Comparison of ENCODE assay signal across 8 mouse cellular contexts in genomic region chr9:63135801-63136200, GRCm38 (mm10). TPM values are rescaled to one million over a fixed set of nuclear protein-coding genes. Genes with fewer than 3 reads are reported as not detected.
DNase-seq lines count a peak whose midpoint lies in the region; ATAC-seq lines count a peak whose summit lies in the region.

No protein-coding gene starts in this region.

- H3K27me3 ChIP-seq in forebrain, embryonic 10.5 days (ENCODE audit: poor library complexity, severe bottlenecking), result peaks cover 92% of the 10 kb centered on the region
- H3K27me3 ChIP-seq in liver, embryonic 16.5 days (ENCODE audit: control insufficient read depth, insufficient read depth, low read depth, low read length), result peaks cover 91% of the 10 kb centered on the region
- peaks cover 62% of the 10 kb centered on the region for H3K27me3 ChIP-seq in neural tube, embryonic 15.5 days (replicated peaks)

- H3K36me3 ChIP-seq in forebrain, embryonic 10.5 days (replicated peaks), result no peaks in the 10 kb centered on the region
- no peaks in the 10 kb centered on the region for H3K36me3 ChIP-seq in liver, embryonic 16.5 days (ENCODE audit: control insufficient read depth, insufficient read depth)
- no peaks in the 10 kb centered on the region for H3K36me3 ChIP-seq in neural tube, embryonic 15.5 days

- no peaks in the 10 kb centered on the region for H3K9me3 ChIP-seq in forebrain, embryonic 10.5 days
- no peaks in the 10 kb centered on the region for H3K9me3 ChIP-seq in liver, embryonic 16.5 days (replicated peaks; ENCODE audit: control insufficient read depth, low read length)
- no peaks in the 10 kb centered on the region for H3K9me3 ChIP-seq in neural tube, embryonic 15.5 days (replicated peaks)

- peak; percentile 51 for DNase-seq in ovary, postnatal 36 days (ENCODE audit: low spot score)
- DNase-seq in ovary, postnatal 10 days (ENCODE audit: low spot score), result no peak
- DNase-seq in adrenal gland, postnatal 14 days, result peak; percentile 68
- DNase-seq in forebrain, embryonic 10.5 days (ENCODE audit: extremely low spot score, low spot score), result peak; percentile 63
- peak; percentile 82 for DNase-seq in induced T-regulatory cell, adult 2 months (ENCODE audit: low read depth)

- peak overlapping the region; percentile 21 for H3K4me2 ChIP-seq in liver, embryonic 16.5 days (ENCODE audit: low read depth, low read length)
- peak overlapping the region; percentile 57 for H3K4me2 ChIP-seq in neural tube, embryonic 15.5 days

- H3K4me3 ChIP-seq in forebrain, embryonic 10.5 days, result peak overlapping the region; percentile 37
- H3K4me3 ChIP-seq in liver, embryonic 16.5 days (ENCODE audit: low read depth, low read length), result peak overlapping the region; percentile 13
- peak overlapping the region; percentile 29 for H3K4me3 ChIP-seq in neural tube, embryonic 15.5 days (replicated peaks)

- no peak for ATAC-seq in liver, embryonic 16.5 days (ENCODE audit: low read depth)
- no peak for ATAC-seq in neural tube, embryonic 15.5 days (ENCODE audit: low FRiP score)
- no peak for ATAC-seq in frontal cortex, adult (ENCODE audit: low TSS enrichment)

- WGBS in forebrain, embryonic 10.5 days, result under 1% methylated on average over 16 of the region's 16 CpGs
- WGBS in liver, embryonic 16.5 days (ENCODE audit: insufficient replicate concordance), result 1% methylated on average over 16 of the region's 16 CpGs
- under 1% methylated on average over 16 of the region's 16 CpGs for WGBS in neural tube, embryonic 15.5 days

- H3K27ac ChIP-seq in forebrain, embryonic 10.5 days, result no peak overlapping the region
- H3K27ac ChIP-seq in liver, embryonic 16.5 days (ENCODE audit: low read length), result no peak overlapping the region
- no peak overlapping the region for H3K27ac ChIP-seq in neural tube, embryonic 15.5 days (replicated peaks)

- H3K9ac ChIP-seq in liver, embryonic 16.5 days (ENCODE audit: low read depth, low read length), result no peak overlapping the region
- H3K9ac ChIP-seq in neural tube, embryonic 15.5 days (replicated peaks), result no peak overlapping the region; the same call in 1 of the 2 replicates

- peaks cover 75% of the 10 kb centered on the region for H3K4me1 ChIP-seq in forebrain, embryonic 10.5 days
- H3K4me1 ChIP-seq in liver, embryonic 16.5 days (ENCODE audit: control insufficient read depth, low read depth, low read length), result peaks cover 3% of the 10 kb centered on the region
- peaks cover 73% of the 10 kb centered on the region for H3K4me1 ChIP-seq in neural tube, embryonic 15.5 days

RNA-seq across cellular contexts. Expression of gene Skor1, which starts 13.0 kb away (rescaled TPM):
- not detected in 2 replicates for total RNA-seq in adrenal gland, postnatal 14 days (2021)
- 0.05 TPM in 1 of 2 replicates, not detected in the other for polyA plus RNA-seq in forebrain, embryonic 10.5 days (2016; fragmentation: Nextera tagmentation; extraction: Ambion mirVana)
- not detected in 2 replicates for polyA plus RNA-seq in liver, embryonic 16.5 days (2015; fragmentation: Nextera tagmentation; extraction: Ambion mirVana)
- 12.2 and 18.7 TPM in 2 replicates for polyA plus RNA-seq in neural tube, embryonic 15.5 days (2015; fragmentation: Nextera tagmentation; extraction: Ambion mirVana)

Comparison
In these comparisons a context has a peak if more than half of its experiments do, and no peak if none do; other contexts are left out.
1. RNA of gene Skor1, which starts 13.0 kb away (polyA plus RNA-seq): 12.2 to 18.7 TPM in neural tube, embryonic 15.5 days; 0.05 TPM in forebrain, embryonic 10.5 days and not detected in liver, embryonic 16.5 days; every median in the first group is over 10 times any median in the second.
2. Peak in every context shown above with its lines, with median percentiles within 50 percentile points of each other: H3K4me3 ChIP-seq.